Mouse (Mus musculus) kidney, adult 2 months (tissue): ENCODE data around the gene Gpatch3.

Experiments used
- CTCF ChIP-seq: fragments of 200-500 bp; conservative IDR thresholded peaks from 2 replicates; pipeline ENCODE4 v1.5.1; 2011; ENCODE audit warnings: low read depth, mild to moderate bottlenecking, control low read depth, low read length, moderate library complexity, mixed read lengths; ENCODE audit not compliant: insufficient read depth, insufficient read length
- POLR2A ChIP-seq: fragments of 200-500 bp; IDR thresholded peaks from one replicate; pipeline ENCODE4 v1.6.1; 2011; ENCODE audit warnings: low read depth, low read length, control low read depth

- TF ChIP-seq POLR2A (no peak), CTCF (no peak)
Observed at GRCm38 (mm10) chr4:133552029-133552428, 22.5 kb upstream of the Gpatch3 start.
